Mouse (Mus musculus) lung, postnatal 0 days (tissue): ENCODE results near the gene Hist1h2bj. TPM values are rescaled to one million over a fixed set of nuclear protein-coding genes. Genes with fewer than 3 reads are reported as not detected.

ENCODE experiments used
- ATAC-seq: fragments of 200-750 bp; cut with Nextera tagmentation; 2 replicates; pipeline ENCODE4 v1.8.0; 2017; ENCODE audit warnings: moderate library complexity
- DNase-seq: peaks from one replicate; pipeline ENCODE4 v3.0.0-alpha.2; 2016; ENCODE audit warnings: low spot score
- H3K27ac ChIP-seq: fragments of 300-500 bp; sonication (generic); 2 replicates; pipeline ENCODE4 v1.5.1; 2014; ENCODE audit warnings: antibody characterized with exemption, mild to moderate bottlenecking, low read length, mixed read lengths
- H3K27me3 ChIP-seq: fragments of 300-500 bp; sonication (generic); replicated peaks from 2 replicates; pipeline ENCODE4 v1.6.1; 2014; ENCODE audit warnings: low read length, mixed read lengths; ENCODE audit not compliant: insufficient read depth
- H3K36me3 ChIP-seq: fragments of 300-500 bp; sonication (generic); 2 replicates; pipeline ENCODE4 v1.6.1; 2014; ENCODE audit warnings: low read length, mixed read lengths; ENCODE audit not compliant: insufficient read depth
- H3K4me1 ChIP-seq: fragments of 300-500 bp; sonication (generic); 2 replicates; pipeline ENCODE4 v1.6.1; 2014; ENCODE audit warnings: antibody characterized with exemption, low read depth, low read length, mixed read lengths; ENCODE audit not compliant: insufficient read depth
- H3K4me2 ChIP-seq: fragments of 300-500 bp; sonication (generic); replicated peaks from 2 replicates; pipeline ENCODE4 v1.6.1; 2014; ENCODE audit warnings: low read depth, mild to moderate bottlenecking, low read length, moderate library complexity, mixed read lengths
- H3K4me3 ChIP-seq: fragments of 300-500 bp; sonication (generic); 2 replicates; pipeline ENCODE4 v1.5.1; 2014; ENCODE audit warnings: low read depth, low read length
- H3K9ac ChIP-seq: fragments of 300-500 bp; sonication (generic); replicated peaks from 2 replicates; pipeline ENCODE4 v1.6.1; 2014; ENCODE audit warnings: low read depth, mild to moderate bottlenecking
- H3K9me3 ChIP-seq: fragments of 300-500 bp; sonication (generic); 2 replicates; pipeline ENCODE4 v1.6.1; 2016; ENCODE audit warnings: low read length, mixed read lengths
- CTCF ChIP-seq: IDR thresholded peaks from 2 replicates; pipeline ENCODE4 v1.5.1; 2016; ENCODE audit warnings: antibody characterized with exemption, mild to moderate bottlenecking
- EP300 ChIP-seq: IDR thresholded peaks from 2 replicates; pipeline ENCODE4 v1.6.1; 2016; ENCODE audit warnings: antibody characterized with exemption, mild to moderate bottlenecking, control low read depth
- WGBS: fragments of 180-500 bp; shearing (Covaris S2); extraction: QIAGEN DNeasy Blood & Tissue Kit; methylation state at CpG from one replicate; pipeline ENCODE4 v1.1.7; 2014; 5-methylcytosine and 5-hydroxymethylcytosine counted together
- polyA plus RNA-seq: library from polyadenylated mRNA; unstranded; fragments of >200 nt; fragmentation: Nextera tagmentation; extraction: Ambion mirVana; gene quantifications from 2 replicates; pipeline ENCODE4 v1.2.1, GENCODE M21; 2015

Gene Hist1h2bj
- polyA plus RNA-seq, 1 experiment from 2014 or later = 1.0 TPM

- 2% methylated on average over 13 of the region's 13 CpGs for WGBS
- ATAC-seq (no peak), DNase-seq (peak; percentile 6)
- Histone ChIP-seq H3K9me3 (no peaks in the 10 kb centered on the region), H3K4me1 (peaks cover 6% of the 10 kb centered on the region; the same call in 1 of the 2 replicates), H3K27me3 (no peaks in the 10 kb centered on the region), H3K36me3 (no peaks in the 10 kb centered on the region), H3K4me2 (peak overlapping the region; percentile 58), H3K4me3 (0 out of 2 replicates have a peak overlapping the region, but pooled peaks have one; percentile 8), H3K27ac (peak overlapping the region; percentile 40; the same call in 1 of the 2 replicates), H3K9ac (no peak overlapping the region)
- no peak for TF ChIP-seq EP300
- TF ChIP-seq CTCF = no peak
Observed at GRCm38 (mm10) chr13:22041651-22042567, 1.1 kb upstream of the Hist1h2bj start.

GRCm38 (mm10) chr13:22043503-22044431 is 753 bp downstream of the Hist1h2bj start:
- Histone ChIP-seq H3K9me3 (no peaks in the 10 kb centered on the region), H3K36me3 (no peaks in the 10 kb centered on the region), H3K9ac (no peak overlapping the region), H3K4me2 (peak overlapping the region; percentile 53), H3K27me3 (no peaks in the 10 kb centered on the region), H3K4me3 (peak overlapping the region; percentile 22), H3K27ac (0 out of 2 replicates have a peak overlapping the region, but pooled peaks have one; percentile 0), H3K4me1 (peaks cover 6% of the 10 kb centered on the region; the same call in 1 of the 2 replicates)
- peak; percentile 91 for DNase-seq
- WGBS = 2% methylated on average over 6 of the region's 14 CpGs
- TF ChIP-seq EP300 = no peak
- TF ChIP-seq CTCF = peak; percentile 76
- peak; percentile 6; the same call in 1 of the 2 replicates for ATAC-seq

- WGBS = 86% methylated on average over 6 of the region's 6 CpGs
- Histone ChIP-seq H3K27me3 (no peaks in the 10 kb centered on the region), H3K36me3 (no peaks in the 10 kb centered on the region), H3K4me1 (peaks cover 6% of the 10 kb centered on the region; the same call in 1 of the 2 replicates), H3K9ac (no peak overlapping the region), H3K27ac (no peak overlapping the region), H3K9me3 (no peaks in the 10 kb centered on the region), H3K4me2 (no peak overlapping the region), H3K4me3 (no peak overlapping the region)
- no peak for TF ChIP-seq EP300
- no peak for TF ChIP-seq CTCF
- ATAC-seq (no peak), DNase-seq (no peak)
Observed at GRCm38 (mm10) chr13:22044432-22045155, 1.6 kb downstream of the Hist1h2bj start.

- Histone ChIP-seq H3K27me3 (no peaks in the 10 kb centered on the region), H3K4me3 (no peak overlapping the region), H3K9ac (no peak overlapping the region), H3K4me1 (peaks cover 7% of the 10 kb centered on the region; the same call in 1 of the 2 replicates), H3K27ac (no peak overlapping the region), H3K4me2 (no peak overlapping the region), H3K36me3 (no peaks in the 10 kb centered on the region), H3K9me3 (no peaks in the 10 kb centered on the region)
- ATAC-seq (no peak), DNase-seq (no peak)
- TF ChIP-seq CTCF = no peak
- no peak for TF ChIP-seq EP300
- 53% methylated on average over 2 of the region's 2 CpGs for WGBS
Observed at GRCm38 (mm10) chr13:22045311-22045710, 2.3 kb downstream of the Hist1h2bj start.

DNA sequence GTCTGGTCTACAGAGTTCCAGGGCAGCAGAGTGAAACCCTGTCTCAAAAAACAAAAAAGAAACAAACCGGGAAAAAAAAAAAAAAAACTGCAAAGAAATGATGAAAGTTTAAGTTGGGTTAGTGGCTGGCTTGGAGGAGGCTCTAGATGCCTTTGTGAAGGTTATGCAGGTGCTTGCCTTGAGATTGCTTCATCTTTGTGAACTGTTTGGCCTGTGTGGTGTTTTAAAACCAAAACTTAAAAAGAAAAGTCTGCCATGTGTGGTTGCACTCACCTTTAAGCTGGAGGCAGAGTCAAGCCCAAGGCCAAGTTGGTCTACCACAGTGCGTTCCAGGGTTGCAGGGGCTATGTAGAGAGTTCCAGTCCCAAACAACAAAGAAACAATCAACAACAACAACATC is 6.0 kb downstream of the Hist1h2bj start:
- Histone ChIP-seq H3K9ac (no peak overlapping the region), H3K27ac (no peak overlapping the region), H3K4me3 (no peak overlapping the region), H3K9me3 (no peaks in the 10 kb centered on the region), H3K36me3 (no peaks in the 10 kb centered on the region), H3K27me3 (no peaks in the 10 kb centered on the region), H3K4me1 (0 out of 2 replicates have a peak, but pooled peaks cover 2% of the 10 kb centered on the region), H3K4me2 (no peak overlapping the region)
- DNase-seq = no peak
- ATAC-seq = no peak
- TF ChIP-seq EP300 = no peak
- 83% methylated on average over 2 of the region's 2 CpGs for WGBS
